Mouse (Mus musculus) T-cell, adult 2 months (primary cell): ENCODE data around the gene Accsl.

Source experiments
- DNase-seq: peaks from one replicate; pipeline ENCODE4 v3.0.0; 2022; ENCODE audit warnings: low spot score

Accsl gene

DNA sequence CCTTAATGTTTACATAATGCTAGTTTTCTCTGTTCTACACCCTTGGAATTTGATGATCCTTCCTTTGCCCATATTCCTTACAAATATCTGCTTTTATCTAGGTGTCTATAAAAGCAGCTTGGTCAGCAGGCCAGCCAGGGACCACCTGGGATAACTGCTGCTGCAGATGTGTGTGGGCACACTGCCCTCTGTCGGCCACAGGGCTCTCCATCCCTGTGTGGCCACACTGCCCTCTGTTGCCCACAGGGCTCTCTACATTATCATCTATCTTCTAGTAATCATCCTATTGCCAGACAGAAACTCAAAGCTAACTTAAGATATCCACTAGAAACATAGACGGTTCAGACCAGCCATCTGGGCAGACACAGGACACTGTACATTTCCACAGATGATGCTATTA lies 59.0 kb downstream of the Accsl start:
- DNase-seq = no peak

DNA sequence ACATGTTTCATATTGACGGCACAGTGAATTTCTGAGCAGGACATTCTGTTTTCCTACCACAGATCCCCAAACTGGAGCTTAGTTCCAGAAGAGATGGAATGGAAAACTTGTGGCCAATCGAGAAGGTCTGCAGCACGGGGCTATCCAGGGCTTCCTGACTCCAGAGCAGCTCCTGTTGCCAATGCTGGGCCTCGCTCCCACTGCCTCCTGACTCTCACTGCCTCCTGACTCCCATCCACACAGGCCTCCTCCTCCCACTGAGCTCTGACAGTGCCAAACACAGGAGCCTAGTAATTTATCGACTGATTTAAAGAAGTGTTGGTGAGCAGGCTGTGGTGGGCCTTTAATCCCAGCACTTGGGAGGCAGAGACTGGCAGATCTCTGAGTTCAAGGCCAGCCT lies 60.9 kb downstream of the Accsl start:
- no peak for DNase-seq

DNA sequence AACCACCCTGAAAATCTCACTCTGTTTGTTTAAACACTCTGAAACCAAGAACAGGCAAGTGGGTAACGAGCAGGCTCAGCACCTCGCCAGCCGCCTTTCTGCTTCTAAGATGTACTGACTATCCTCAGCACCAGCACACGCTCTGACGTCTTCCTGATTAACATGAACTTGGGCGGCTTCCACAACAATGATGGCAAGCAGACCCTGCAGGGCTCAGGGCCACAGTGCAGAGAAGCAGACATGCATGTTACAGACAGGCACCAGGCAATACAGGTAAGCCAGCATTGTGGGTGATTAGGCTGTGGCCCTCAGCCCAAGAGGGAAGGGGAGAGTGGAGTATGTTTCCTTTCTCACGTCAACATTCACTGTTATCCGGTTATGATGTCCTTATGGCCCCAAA lies 61.5 kb downstream of the Accsl start:
- no peak for DNase-seq

DNA sequence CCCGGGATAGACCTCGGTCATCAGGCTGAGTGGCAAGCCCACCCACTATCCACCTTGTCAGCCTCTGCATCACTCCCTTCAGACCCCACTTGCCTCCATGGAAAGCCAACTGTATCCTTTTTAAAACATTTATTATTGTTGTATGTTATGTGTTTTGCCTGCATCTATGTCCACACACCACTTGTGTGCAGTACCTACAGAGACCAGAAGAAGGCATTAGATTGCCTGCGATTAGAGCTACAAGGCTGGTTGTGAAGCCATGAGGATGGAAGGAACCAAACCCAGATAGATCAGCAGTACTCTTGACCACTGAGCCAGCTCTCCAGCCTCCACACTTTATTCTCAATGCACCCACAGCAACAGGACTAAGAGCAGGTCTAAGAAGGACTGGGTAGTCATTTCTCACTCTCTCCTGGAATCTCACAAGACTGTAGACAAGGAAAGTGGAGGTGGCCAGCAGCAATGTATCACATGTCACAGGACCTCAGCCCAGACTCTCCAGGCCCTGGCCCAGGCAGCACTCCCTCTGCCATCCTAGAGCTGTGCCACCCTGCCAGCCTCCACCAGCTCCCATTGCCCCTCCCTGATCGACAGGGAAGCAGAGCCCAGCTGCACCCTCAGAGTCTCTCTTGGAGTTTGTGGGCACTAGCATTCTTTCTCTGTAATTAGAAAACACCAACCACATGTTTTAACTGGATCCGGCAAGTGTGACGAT lies 62.3 kb downstream of the Accsl start:
- DNase-seq = no peak

DNA sequence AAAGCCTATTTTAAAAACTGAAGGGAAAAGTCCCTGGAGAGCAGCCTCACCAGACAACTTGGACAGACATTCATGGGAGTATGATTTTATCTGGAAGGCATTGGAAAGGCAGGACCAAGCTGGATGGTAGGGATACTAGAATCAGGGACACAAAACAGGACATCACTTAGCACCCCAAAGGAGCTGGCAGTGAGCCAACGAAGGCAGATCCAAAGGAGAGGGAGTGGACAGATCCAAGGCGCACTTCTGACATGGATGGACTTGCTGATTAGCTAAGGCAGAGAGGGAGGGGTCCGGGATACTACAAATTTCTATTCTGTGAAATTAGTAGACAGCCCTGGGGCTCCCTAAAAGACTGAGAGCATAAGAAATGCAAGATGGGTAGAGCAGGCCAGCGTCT lies 63.4 kb downstream of the Accsl start:
- no peak for DNase-seq
